Mouse (Mus musculus): ENCODE measurements around the gene Brip1.

DNA sequence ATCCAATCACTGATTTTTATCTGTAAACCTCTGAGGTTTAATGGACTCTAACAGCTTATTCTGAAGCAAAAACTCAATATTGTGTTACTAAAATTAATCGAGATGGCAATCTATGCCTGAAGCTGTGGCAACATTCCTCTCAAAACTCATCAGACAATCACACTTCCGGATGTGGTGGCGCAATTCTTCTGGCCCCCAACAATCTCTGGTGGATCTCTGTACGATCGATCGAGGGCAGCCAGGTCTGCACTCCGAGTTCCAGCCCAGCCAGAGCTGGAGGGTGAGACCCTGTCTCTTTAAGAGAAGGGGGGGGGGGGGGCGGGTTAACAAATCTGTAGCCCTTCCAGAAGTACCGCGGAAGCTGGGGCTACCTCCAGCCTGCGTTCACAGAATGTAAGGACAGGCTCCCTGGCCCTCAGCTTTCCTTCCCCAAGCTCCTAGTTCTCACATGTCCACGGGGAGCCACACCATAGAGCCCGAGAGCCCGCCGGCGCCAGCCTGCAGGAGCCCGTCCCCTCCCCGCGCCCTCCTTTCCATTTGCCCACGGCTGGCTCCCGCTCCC lies 452 bp downstream of the Brip1 start:
- TF ChIP-seq POLR2A (IDR thresholded peaks at IDR 0.05; ENCODE audit: extremely low read depth, insufficient read depth, low read length), result no peak
- no peak for TF ChIP-seq CTCF (IDR thresholded peaks at IDR 0.05; ENCODE audit: extremely low read depth, insufficient read depth, low read length)
